Mouse (Mus musculus): Measurements from ENCODE around the gene Eef1a1.
"Not testable (repeated sequence)": the region's sequence is repeated elsewhere in the genome, so short reads cannot be mapped to it uniquely, and the experiment has no call there.

DNA sequence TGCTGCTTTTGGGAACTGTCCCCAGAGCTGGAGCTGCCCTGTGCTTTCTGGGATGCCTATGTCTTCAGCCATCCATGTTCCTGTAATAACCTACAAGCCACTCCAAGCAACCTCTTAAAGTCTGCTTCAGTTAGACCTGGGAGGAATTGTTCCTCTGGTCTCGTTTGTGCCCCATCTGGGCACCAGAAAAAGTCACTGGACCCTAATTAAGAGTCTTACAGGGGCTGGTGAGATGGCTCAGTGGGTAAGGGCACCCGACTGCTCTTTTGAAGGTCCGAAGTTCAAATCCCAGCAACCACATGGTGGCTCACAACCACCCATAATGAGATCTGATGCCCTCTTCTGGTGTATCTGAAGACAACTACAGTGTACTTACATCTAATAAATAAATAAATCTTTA is 28.3 kb upstream of the Eef1a1 start:
- not testable (repeated sequence) for TF ChIP-seq POLR2A (IDR thresholded peaks at IDR 0.05; ENCODE audit: borderline replicate concordance, control insufficient read depth, low read depth, low read length); CTCF (IDR thresholded peaks at IDR 0.05; ENCODE audit: control insufficient read depth, insufficient read depth, low read length)

Measured in bone marrow, adult 2 months (tissue).